ENCODE assay signal across 8 mouse cellular contexts in the genomic region with DNA sequence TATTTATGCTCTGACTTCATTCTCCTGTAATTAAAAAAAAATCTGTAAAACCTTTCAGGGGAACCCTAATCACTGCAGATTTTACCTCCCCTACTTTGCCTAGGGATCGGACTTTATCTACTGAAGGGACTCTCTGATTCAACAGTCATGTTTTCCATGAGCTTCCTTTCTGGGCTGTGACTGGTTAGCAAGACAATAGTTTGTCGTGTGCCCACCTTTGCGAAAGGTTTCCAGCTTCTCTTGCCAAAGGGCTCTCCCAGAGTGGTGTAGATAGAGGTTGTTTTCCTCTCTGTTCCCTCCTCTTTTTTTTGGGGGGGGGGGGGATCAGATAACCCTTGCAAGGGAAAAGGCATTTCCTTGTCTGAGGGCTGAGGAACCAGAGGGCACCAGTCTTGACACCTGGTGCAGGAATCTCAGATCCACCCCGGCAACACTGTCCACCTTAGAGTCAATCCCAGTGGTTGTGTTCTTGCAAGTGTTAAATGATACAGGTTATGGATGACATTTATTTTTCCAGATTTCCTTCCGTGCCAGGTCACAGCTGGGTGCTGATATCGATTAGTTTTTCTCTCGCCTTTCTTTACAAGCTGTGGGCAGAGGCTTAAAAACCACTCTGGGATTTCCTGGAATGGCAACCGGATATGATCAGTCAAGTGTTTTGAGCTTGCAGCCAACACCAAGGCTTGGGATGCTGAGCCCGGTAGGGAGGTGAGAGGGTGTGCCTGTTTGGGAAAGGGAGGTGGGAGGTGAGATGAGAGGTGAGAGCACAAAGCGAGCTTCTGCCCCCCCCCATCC. TPM values are rescaled to one million over a fixed set of nuclear protein-coding genes. Genes with fewer than 3 reads are reported as not detected.
DNase-seq lines count a peak whose midpoint lies in the region; ATAC-seq and TF ChIP-seq lines count a peak whose summit lies in the region.

No protein-coding gene starts in this region.

- H3K27ac ChIP-seq in forebrain, embryonic 16.5 days (ENCODE audit: low read length), result no peak overlapping the region
- no peak overlapping the region for H3K27ac ChIP-seq in liver, embryonic 14.5 days

- 24% methylated on average over 10 of the region's 10 CpGs for WGBS in forebrain, embryonic 16.5 days
- WGBS in liver, embryonic 14.5 days (ENCODE audit: insufficient replicate concordance), result 7% methylated on average over 10 of the region's 10 CpGs

- peak overlapping the region; percentile 84 for H3K9ac ChIP-seq in forebrain, embryonic 16.5 days (replicated peaks; ENCODE audit: low read depth, low read length)
- no peak overlapping the region for H3K9ac ChIP-seq in liver, embryonic 14.5 days (replicated peaks)

- H3K4me3 ChIP-seq in forebrain, embryonic 16.5 days (replicated peaks; ENCODE audit: low read length), result peak overlapping the region; percentile 98
- peak overlapping the region in 1 of 2 experiments; percentile 0; a peak in 1 of 4 replicates for H3K4me3 ChIP-seq in liver, embryonic 14.5 days (ENCODE audit: insufficient read depth in 1 of 2, low read depth in 2 of 2, low read length in 2 of 2)

- H3K9me3 ChIP-seq in forebrain, embryonic 16.5 days (ENCODE audit: control insufficient read depth, low read length), result no peaks in the 10 kb centered on the region
- H3K9me3 ChIP-seq in liver, embryonic 14.5 days (ENCODE audit: control insufficient read depth, low read length), result no peaks in the 10 kb centered on the region

- intact Hi-C loops in left cerebral cortex, postnatal 10 days (cut with DNase I), result loop anchor here (5.0 to 10.0 kb wide), 3 partner anchors 50 to 347 kb away; no protein-coding TSS in a partner anchor

- ATAC-seq in forebrain, embryonic 16.5 days, result no peak
- ATAC-seq in liver, embryonic 14.5 days (ENCODE audit: insufficient read depth), result no peak

- no peak for TF ChIP-seq CTCF in liver, embryonic 14.5 days (IDR thresholded peaks at IDR 0.05; ENCODE audit: low read depth)

- TF ChIP-seq EP300 in liver, embryonic 14.5 days (IDR thresholded peaks at IDR 0.05; ENCODE audit: low read depth), result no peak

- H3K4me1 ChIP-seq in forebrain, embryonic 16.5 days (replicated peaks; ENCODE audit: control insufficient read depth, insufficient read depth, low read length), result peaks cover 18% of the 10 kb centered on the region
- H3K4me1 ChIP-seq in liver, embryonic 14.5 days (replicated peaks; ENCODE audit: control insufficient read depth in 2 of 2, insufficient read depth in 2 of 2, low read length in 1 of 2), result peaks cover 2 to 5% of the 10 kb centered on the region in 2 experiments; a peak in 3 of 4 replicates

- H3K36me3 ChIP-seq in forebrain, embryonic 16.5 days (ENCODE audit: control insufficient read depth, insufficient read depth), result no peaks in the 10 kb centered on the region
- no peaks in the 10 kb centered on the region for H3K36me3 ChIP-seq in liver, embryonic 14.5 days (replicated peaks; ENCODE audit: control insufficient read depth, insufficient read depth, low read depth)
- no peaks in the 10 kb centered on the region for H3K36me3 ChIP-seq in splenic B cell, adult 2 months (ENCODE audit: control insufficient read depth, insufficient read depth, low read length, poor library complexity, severe bottlenecking)

- no peaks in the 10 kb centered on the region for H3K27me3 ChIP-seq in forebrain, embryonic 16.5 days (replicated peaks; ENCODE audit: control insufficient read depth, insufficient read depth, low read length)
- H3K27me3 ChIP-seq in liver, embryonic 14.5 days (ENCODE audit: control insufficient read depth, insufficient read depth, low read length), result peaks cover 34% of the 10 kb centered on the region
- no peaks in the 10 kb centered on the region for H3K27me3 ChIP-seq in splenic B cell, adult 2 months (ENCODE audit: control insufficient read depth, insufficient read depth, low read length, poor library complexity, severe bottlenecking)

- H3K4me2 ChIP-seq in forebrain, embryonic 16.5 days (ENCODE audit: low read length), result peak overlapping the region; percentile 75
- H3K4me2 ChIP-seq in liver, embryonic 14.5 days (ENCODE audit: low read depth), result peak overlapping the region; percentile 88

- DNase-seq in lung, adult 18-20 months, result peak; percentile 24 to 47
- no peak for DNase-seq in lung, postnatal 14 days
- DNase-seq in liver, embryonic 14.5 days (ENCODE audit: low read depth in 3 of 3, low spot score in 3 of 3), result no peak
- DNase-seq in splenic B cell, adult 2 months (ENCODE audit: low read depth, low spot score), result peak; percentile 6
- no peak for DNase-seq in thymus, postnatal 10 days (ENCODE audit: low spot score in 2 of 2)
- no peak for DNase-seq in left cerebral cortex, postnatal 10 days (ENCODE audit: extremely low spot score in 1 of 2, low spot score in 2 of 2)
- DNase-seq in frontal cortex, postnatal 25 days (ENCODE audit: low spot score in 2 of 2), result no peak

RNA-seq across cellular contexts. Expression of a gene that starts 2.0 kb away (rescaled TPM):
- 24.4 and 41.6 TPM in 2 replicates for polyA plus RNA-seq in forebrain, embryonic 16.5 days (2015; fragmentation: Nextera tagmentation; extraction: Ambion mirVana)
- polyA plus RNA-seq in liver, embryonic 14.5 days (2012; rRNA removed), result 0.39 and 0.49 TPM in 2 replicates
- 0.37 and 0.57 TPM in 2 replicates for polyA plus RNA-seq in liver, embryonic 14.5 days (2014; fragmentation: Nextera tagmentation; extraction: Ambion mirVana)
- 10 to 100 TPM; 69.4 to 69.7 TPM for total RNA-seq in left cerebral cortex, postnatal 10 days (2021)

RNA-seq across cellular contexts. Expression of a gene that starts 2.1 kb away (rescaled TPM):
- polyA plus RNA-seq in forebrain, embryonic 16.5 days (2015; fragmentation: Nextera tagmentation; extraction: Ambion mirVana), result 30.5 and 33.4 TPM in 2 replicates
- polyA plus RNA-seq in liver, embryonic 14.5 days (2012; rRNA removed), result 3.1 and 5.1 TPM in 2 replicates
- 7.4 and 8.0 TPM in 2 replicates for polyA plus RNA-seq in liver, embryonic 14.5 days (2014; fragmentation: Nextera tagmentation; extraction: Ambion mirVana)
- total RNA-seq in left cerebral cortex, postnatal 10 days (2021), result 10 to 100 TPM; 22.8 to 25.0 TPM

Comparison
In these comparisons a context has a peak if more than half of its experiments do, and no peak if none do; other contexts are left out.
1. DNase-seq: peak in lung, adult 18-20 months (2 of 2) and splenic B cell, adult 2 months (single experiment); none in lung, postnatal 14 days (single experiment), liver, embryonic 14.5 days (0 of 3), thymus, postnatal 10 days (0 of 2), left cerebral cortex, postnatal 10 days (0 of 2) and frontal cortex, postnatal 25 days (0 of 2).
2. RNA of a gene that starts 2.0 kb away (polyA plus RNA-seq): 24.4 to 41.6 TPM in forebrain, embryonic 16.5 days; 0.37 to 0.57 TPM in liver, embryonic 14.5 days; every median in the first group is over 10 times any median in the second.